Mouse (Mus musculus) megakaryocyte-erythroid progenitor cell, adult 5 weeks (primary cell): Measurements from ENCODE around the gene Cnpy3. TPM values are rescaled to one million over a fixed set of nuclear protein-coding genes. Genes with fewer than 3 reads are reported as not detected.

ENCODE experiments used
- polyA plus RNA-seq: library from polyadenylated mRNA; stranded (reverse); fragments of >175 nt; gene quantifications from 2 replicates; pipeline ENCODE4 v1.2.3, GENCODE M21; 2012

The Cnpy3 gene
- polyA plus RNA-seq: 258 and 301 TPM in 2 replicates

GRCm38 (mm10) chr17:46751794-46752556, at the start of gene Cnpy3:
Gene Cnpy3 (minus strand): TSS chr17:46752214.

GRCm38 (mm10) chr17:46782341-46783221, 30.6 kb upstream of the Cnpy3 start, which contains the start of gene Rpl7l1:
Gene Rpl7l1 (minus strand): TSS chr17:46782672.

GRCm38 (mm10) chr17:46772404-46773277, 20.6 kb upstream of the Cnpy3 start, which contains the start of gene 2310039H08Rik:
Gene 2310039H08Rik (plus strand): TSS chr17:46772635.

GRCm38 (mm10) chr17:46763544-46763943, 11.5 kb upstream of the Cnpy3 start, which contains the start of gene Ptcra:
Gene Ptcra (minus strand): TSS chr17:46763712.

GRCm38 (mm10) chr17:46728904-46729318, 23.1 kb downstream of the Cnpy3 start, which contains the start of gene Gnmt:
Gene Gnmt (minus strand): TSS chr17:46729168.

GRCm38 (mm10) chr17:46710959-46711597, 40.9 kb downstream of the Cnpy3 start, which contains the start of gene Pex6:
Gene Pex6 (plus strand): TSS chr17:46711463.

GRCm38 (mm10) chr17:46704887-46705835, 46.9 kb downstream of the Cnpy3 start, which contains the start of gene Ppp2r5d:
Gene Ppp2r5d (minus strand): TSS chr17:46705111.

Other genes starting within 250 kb of the Cnpy3 start
- gene Cul9, start 205.8 kb downstream of the Cnpy3 start, polyA plus RNA-seq: 23.6 and 36.5 TPM in 2 replicates
- 174 and 199 TPM in 2 replicates for gene Srf, start 196.0 kb downstream of the Cnpy3 start, polyA plus RNA-seq
- 4.9 and 8.5 TPM in 2 replicates for gene Ptk7, start 122.7 kb downstream of the Cnpy3 start, polyA plus RNA-seq
- 23.7 and 24.4 TPM in 2 replicates for gene Klc4, start 106.2 kb downstream of the Cnpy3 start, polyA plus RNA-seq
- 618 and 740 TPM in 2 replicates for gene Mrpl2, start 106.0 kb downstream of the Cnpy3 start, polyA plus RNA-seq
- 44.9 and 63.5 TPM in 2 replicates for gene Cul7, start 101.9 kb downstream of the Cnpy3 start, polyA plus RNA-seq
- 34.7 and 49.3 TPM in 2 replicates for gene Rrp36, start 77.9 kb downstream of the Cnpy3 start, polyA plus RNA-seq
- 117 and 127 TPM in 2 replicates for gene Mea1, start 73.4 kb downstream of the Cnpy3 start, polyA plus RNA-seq
- 207 and 208 TPM in 2 replicates for gene Klhdc3, start 71.3 kb downstream of the Cnpy3 start, polyA plus RNA-seq
- gene Ppp2r5d, start 47.1 kb downstream of the Cnpy3 start, polyA plus RNA-seq: 75.2 and 77.5 TPM in 2 replicates
- 60.6 and 61.7 TPM in 2 replicates for gene Pex6, start 40.8 kb downstream of the Cnpy3 start, polyA plus RNA-seq
- gene Gnmt, start 23.0 kb downstream of the Cnpy3 start, polyA plus RNA-seq: 0.31 and 0.82 TPM in 2 replicates
- gene Ptcra, start 11.5 kb upstream of the Cnpy3 start, polyA plus RNA-seq: 0.25 TPM in 1 of 2 replicates, not detected in the other
- 143 and 146 TPM in 2 replicates for gene 2310039H08Rik, start 20.4 kb upstream of the Cnpy3 start, polyA plus RNA-seq
- gene Rpl7l1, start 30.5 kb upstream of the Cnpy3 start, polyA plus RNA-seq: 7.7 and 8.4 TPM in 2 replicates
- gene Bicral, start 106.3 kb upstream of the Cnpy3 start, polyA plus RNA-seq: 10.2 and 11.5 TPM in 2 replicates
- 26.7 and 30.1 TPM in 2 replicates for gene Tbcc, start 138.5 kb upstream of the Cnpy3 start, polyA plus RNA-seq
- not detected in 2 replicates for gene Prph2, start 158.2 kb upstream of the Cnpy3 start, polyA plus RNA-seq